Mouse (Mus musculus) thymus, postnatal 10 days (tissue): ENCODE measurements around the gene Slc35b2.

Source experiments
- DNase-seq, 2 experiments: peaks; one replicate each; pipeline ENCODE4 v3.0.0; 2021; ENCODE audit warnings: low spot score in 2 of 2

Gene Slc35b2

DNA sequence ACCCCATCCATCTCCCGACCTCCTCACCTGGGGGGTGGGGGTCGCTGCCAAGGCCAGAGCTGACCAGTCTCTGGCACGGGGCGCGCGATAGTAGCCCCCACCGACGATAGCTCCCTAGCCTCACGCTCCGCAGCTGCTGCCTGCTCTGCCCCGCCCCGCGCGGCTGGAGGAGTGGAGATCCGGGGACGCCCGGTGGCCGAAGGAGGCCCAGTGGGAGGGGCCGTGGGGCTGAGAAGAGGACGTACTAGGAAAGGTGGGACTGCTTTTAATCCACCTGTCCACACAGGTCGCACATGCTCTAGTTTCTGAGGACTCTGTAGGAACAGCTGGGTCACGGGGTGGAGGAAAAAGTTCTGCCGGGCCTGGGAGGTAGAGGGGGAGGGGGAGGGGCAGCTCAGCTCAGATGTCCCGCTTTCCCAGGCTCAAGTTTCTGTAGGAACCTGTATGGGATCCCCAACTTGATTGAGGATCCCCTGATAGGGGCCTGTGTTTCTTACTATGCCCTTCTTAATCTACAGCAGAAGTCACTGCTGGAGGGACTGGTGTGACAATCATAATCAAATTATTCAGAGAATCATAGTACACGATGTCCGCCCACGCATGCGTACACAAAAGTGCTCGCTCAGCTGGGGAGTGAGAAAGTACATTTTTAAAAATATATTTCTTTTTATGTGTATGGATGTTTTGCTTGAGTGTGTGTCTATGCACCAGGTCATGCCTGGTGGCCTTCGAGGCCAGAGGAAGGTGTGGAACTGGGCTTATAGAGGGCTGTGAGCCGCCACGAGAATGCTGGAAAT lies 36.0 kb downstream of the Slc35b2 start, which contains the start of gene Slc29a1:
TSS of gene Slc29a1 (minus strand) at position 161 of the 797 bp plus-strand sequence.
- no peak for DNase-seq

DNA sequence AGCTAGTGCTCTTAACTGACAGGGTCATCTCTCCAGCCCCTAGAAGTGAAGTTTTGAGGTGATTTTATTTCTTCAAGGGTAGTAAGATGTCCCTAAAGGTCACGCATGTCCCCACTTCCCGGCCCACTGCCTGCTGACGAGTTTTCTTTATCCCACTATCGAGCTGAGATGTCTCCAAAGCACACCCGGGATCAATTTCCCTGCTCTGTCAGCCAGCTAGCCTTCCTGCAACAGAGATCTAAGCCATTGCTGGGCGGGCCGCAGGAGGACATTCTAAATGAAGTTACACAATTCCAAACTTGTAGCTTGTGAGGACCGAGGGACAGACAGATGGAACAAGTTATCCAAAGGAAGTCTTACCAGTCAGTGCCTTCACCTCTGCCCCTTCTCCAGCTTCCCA lies 36.6 kb downstream of the Slc35b2 start:
- no peak for DNase-seq

DNA sequence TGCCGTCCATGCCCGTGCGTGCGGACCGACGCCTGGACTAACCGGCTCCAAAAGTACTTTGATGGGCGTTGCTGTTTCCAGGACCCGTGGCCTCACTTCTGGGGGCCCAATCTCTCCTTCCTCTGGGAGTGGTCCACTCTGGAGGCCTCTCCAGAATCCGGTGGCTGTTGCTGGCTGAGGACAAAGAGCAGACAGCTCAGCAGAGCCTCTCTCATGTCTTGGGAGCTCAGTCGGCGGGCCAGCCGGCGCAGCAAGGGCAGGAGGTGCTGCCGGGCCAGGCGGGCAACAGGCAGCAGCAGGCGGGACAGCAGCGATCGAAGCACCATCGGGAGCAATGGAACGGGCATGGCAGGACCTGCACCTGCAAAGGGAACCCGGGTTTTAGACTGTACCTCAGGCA lies 37.7 kb downstream of the Slc35b2 start:
- DNase-seq: no peak

DNA sequence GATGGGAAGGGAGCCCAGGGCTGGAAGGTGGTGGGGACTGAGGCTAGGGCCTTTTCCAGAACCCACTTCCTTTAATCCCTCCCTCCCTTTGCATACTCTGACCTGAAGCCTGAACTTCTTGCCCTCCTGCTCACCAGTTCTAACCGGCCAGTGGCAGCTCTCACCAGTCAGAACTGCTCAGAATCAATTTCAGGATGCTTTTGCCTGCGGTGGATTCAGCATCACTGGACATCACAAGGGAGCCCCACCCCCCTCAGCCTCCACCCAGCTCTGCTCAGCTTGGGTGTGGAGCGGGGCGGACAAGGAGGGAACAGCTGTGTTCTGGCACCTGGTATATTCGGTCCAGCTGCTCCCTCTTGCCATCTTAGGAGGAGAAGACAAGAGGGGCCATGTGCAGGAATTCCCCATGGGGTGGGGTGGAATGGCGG lies 38.2 kb downstream of the Slc35b2 start, which contains the start of gene Mymx:
TSS of gene Mymx (minus strand) at position 226 of the 428 bp plus-strand sequence.
- no peak for DNase-seq

DNA sequence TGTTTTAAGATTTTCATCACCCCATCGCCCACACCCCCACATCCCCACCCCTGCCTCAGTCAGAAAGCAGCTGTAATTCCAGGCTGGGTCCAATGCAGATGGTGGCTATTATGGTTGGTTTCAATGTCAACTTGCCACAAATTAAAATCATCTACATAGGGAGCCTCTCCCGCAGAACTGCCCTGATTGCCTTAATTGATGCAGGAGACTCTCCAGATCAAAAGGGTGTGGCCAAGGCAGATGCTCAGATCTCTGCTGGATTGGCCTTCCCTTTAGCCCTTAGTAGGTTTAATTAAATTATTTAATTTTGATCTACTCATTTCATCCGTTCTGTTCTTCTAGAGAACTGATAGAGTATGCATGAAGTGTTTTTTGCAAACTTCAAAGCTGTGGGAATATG lies 39.3 kb downstream of the Slc35b2 start:
- DNase-seq: no peak

DNA sequence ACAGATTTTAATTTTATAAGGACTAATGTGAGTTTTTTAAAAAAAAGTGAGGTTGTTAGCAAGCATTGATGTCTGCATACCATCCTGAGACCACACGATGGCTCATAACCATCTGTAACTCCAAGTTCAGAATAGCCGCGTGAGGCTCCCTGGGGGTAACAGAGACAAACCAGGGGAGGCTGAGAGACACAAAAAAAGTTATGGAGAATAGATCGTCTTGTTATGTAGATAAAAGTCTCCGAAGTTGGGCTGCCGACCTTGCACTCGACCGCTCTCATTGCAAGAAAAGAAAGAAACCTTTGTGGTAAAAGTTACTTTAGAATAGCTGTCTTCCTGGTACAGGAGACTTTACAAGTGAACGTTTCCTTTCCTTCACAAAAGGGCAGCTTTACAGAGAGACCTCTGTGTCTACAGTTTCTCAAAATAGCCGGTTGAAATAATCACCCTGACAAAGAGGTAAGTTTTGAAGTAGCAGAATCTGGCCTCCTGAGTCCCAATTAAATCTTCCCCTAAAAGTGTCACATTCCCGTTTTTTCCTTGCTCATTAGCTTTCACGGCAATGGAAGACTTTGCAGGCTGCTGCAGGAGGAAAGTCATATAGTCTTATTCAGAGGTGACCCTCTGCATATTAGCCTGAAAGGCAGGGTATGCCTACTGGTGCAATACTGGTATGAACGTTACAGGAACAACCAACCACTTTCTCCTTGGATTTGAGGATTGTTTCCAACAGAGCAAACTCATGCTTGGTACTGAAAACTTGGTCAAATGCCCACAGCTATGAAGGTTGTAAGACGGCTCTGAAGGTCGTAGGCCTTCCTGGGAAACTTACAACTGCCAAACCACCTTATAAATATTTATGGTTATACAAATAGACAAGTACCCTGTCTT lies 43.6 kb downstream of the Slc35b2 start:
- no peak for DNase-seq

DNA sequence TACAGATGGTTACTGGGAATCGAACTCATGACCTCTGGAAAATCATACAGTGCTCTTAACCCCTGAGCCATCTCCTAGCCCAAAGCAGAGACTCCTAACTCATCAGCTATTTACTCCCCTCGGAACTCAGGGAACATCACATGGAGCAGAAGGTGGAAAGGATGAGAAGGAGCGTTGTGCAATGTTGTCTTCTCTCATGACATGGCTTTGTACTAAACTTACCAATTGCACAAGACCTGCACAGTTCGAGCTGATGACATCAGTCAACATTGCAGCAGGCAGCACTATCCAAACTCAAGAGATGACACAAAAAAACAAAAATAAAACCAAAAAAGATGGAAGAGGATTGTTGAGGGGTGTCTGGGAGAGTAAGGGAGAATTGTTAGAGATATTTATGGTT lies 44.7 kb downstream of the Slc35b2 start:
- no peak for DNase-seq

DNA sequence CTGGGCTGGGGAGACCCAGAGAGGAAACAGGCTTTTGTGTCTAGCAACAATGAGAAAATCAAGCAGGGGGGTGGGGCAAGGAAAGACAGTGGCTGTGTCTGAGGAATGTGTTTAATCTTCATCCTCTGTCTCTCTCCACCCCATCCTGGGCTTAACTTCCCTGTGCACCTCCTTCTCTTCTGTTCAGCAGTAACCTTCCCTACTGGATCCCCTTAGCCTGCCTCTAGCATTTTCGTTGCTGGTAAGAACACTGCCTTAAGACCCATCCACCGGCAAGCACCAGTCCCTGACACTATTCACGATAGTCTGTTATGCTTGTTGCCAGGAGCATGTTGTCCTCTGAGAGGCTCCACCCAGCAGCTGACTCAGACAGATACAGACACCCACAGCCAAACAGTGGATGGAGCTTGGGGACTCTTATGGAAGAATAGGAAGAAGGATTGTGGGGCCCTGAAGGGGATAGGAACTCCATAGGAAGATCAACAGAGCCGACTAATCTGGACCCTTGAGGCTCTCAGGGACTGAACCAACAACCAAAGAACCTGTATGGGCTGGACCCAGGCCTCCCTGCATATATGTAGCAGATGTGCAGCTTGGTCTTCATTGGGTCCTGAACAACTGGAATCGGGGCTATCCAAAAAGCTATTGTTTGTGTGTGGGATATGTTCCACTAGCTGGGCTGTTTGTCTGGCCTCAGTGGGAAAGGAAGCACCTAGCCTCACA lies 46.6 kb downstream of the Slc35b2 start:
- DNase-seq: no peak

DNA sequence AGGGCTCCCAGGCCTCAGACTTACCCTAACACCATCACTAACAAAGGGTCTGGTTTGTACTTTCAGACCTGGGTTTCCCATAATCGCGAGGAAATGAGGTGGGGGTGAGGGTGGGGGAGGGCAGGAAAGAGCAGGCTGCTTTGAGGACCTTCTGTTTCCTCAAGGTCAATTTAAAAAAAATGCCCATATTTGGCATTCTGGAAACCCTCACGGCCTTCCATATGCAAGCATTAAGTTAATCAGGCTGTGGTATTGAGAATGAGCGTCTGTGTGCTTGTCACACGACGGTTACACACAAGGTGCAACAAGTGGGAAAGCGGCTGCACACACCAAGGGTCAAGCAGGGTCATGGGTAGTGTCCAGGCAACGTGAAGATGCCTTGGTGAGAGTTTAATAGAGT lies 48.3 kb downstream of the Slc35b2 start:
- DNase-seq: no peak

DNA sequence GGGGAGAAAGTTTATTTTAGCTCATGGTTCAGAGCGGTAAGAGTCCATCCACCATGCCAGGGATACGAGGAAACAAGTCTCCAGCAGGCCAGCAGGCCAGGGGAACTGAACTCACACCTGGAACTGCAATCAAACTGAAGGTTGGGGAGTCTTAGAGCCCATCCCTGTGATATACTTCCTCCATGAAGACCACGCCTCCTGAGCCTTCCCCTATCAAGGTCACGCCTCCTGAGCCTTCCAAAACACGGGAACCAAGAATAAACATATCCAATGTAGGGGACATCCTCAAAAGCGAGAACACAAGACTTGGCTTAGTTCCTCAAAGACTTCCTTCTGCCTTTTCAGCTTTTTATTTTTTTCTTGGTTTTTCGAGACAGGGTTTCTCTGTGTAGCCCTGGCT lies 49.2 kb downstream of the Slc35b2 start:
- no peak for DNase-seq

DNA sequence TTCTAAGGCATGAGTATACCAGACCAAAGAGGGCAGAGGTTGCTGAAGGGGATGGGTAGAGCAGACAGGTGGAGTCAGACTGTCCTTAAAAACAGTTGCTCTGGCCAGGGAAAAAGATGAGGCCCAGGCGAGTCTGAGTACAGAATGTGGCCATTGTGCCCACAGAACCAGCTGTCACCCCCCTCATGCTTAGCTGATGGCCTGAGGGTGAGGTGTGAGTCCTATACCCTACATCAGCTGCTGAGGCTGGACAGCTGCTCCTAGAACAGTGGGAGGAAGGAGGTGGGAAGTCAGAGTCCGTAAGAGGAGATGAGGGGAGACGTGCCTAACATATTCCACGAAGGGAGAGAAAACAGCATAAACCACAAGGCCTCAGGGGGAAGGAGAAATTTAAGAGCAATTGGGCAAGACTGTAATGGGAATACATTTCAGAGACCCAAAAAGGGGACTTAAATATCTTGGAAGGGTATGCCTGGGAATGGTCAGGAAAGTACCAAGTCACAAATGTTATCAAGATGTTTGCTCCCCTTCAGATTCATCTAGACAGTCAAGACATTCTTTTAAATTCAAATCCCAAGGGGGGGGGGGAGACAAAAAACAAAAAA lies 52.5 kb downstream of the Slc35b2 start:
- DNase-seq: no peak

DNA sequence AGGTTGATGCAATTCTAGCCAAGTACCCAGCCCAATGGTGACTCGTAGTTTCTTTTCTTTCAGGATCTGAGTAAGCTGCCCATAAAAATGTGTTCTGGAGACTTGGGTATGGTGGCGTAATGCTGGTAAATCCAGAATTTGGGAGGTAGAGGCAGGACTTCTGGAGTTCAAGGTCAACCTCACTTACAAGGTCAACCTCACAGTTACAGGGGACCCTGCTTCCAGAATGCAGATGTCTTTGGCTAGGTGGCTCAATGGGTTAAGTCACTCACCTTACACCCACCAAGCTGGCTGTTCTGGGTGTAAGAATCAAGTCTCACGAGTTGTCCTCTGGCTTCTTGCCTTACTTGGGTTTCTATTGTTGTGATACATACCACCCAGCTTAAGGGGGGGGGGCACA lies 53.0 kb downstream of the Slc35b2 start:
- no peak for DNase-seq
